Mouse (Mus musculus) frontal cortex, adult (tissue): ENCODE data around the gene Nup107.

Experiments
- ATAC-seq: cut with Nextera tagmentation; 2 replicates; pipeline ENCODE4 v1.9.2; 2017; ENCODE audit warnings: mild to moderate bottlenecking, moderate library complexity, mixed read lengths; ENCODE audit not compliant: low TSS enrichment

Nup107 gene

GRCm38 (mm10) chr10:117703506-117703905 lies 89.0 kb downstream of the Nup107 start:
- no peak for ATAC-seq

GRCm38 (mm10) chr10:117702024-117702833 lies 90.3 kb downstream of the Nup107 start:
- ATAC-seq, result no peak

- no peak for ATAC-seq
These were observed 91.3 kb downstream of the Nup107 start for GRCm38 (mm10) chr10:117701034-117701829.
